Mouse (Mus musculus): ENCODE data around the gene Lingo3.

Gene Lingo3

DNA sequence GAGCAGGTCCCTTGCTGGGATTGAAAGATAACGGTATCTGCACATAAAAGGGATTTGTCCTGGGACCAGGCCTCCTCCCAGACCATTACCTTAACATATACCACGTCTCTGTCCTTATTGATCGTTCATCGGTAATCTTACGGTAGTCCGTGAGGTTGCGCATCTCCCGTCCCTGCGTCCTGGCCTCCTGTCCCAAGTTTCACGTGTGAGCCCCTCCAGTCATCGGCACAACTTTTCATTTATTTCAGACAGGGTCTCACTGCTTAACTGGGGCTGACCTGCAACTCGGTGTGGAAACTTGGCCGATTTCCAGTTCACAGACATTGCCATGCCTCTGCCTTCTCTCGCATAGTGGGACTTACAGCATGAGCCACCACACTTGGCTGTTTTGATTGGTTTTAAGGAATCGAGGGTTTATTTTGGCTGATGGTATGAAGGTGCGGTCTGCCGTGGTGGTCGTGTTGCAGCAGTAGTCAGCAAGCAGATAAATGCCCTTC is 44.7 kb downstream of the Lingo3 start:
- DNase-seq (ENCODE audit: low spot score): no peak

DNA sequence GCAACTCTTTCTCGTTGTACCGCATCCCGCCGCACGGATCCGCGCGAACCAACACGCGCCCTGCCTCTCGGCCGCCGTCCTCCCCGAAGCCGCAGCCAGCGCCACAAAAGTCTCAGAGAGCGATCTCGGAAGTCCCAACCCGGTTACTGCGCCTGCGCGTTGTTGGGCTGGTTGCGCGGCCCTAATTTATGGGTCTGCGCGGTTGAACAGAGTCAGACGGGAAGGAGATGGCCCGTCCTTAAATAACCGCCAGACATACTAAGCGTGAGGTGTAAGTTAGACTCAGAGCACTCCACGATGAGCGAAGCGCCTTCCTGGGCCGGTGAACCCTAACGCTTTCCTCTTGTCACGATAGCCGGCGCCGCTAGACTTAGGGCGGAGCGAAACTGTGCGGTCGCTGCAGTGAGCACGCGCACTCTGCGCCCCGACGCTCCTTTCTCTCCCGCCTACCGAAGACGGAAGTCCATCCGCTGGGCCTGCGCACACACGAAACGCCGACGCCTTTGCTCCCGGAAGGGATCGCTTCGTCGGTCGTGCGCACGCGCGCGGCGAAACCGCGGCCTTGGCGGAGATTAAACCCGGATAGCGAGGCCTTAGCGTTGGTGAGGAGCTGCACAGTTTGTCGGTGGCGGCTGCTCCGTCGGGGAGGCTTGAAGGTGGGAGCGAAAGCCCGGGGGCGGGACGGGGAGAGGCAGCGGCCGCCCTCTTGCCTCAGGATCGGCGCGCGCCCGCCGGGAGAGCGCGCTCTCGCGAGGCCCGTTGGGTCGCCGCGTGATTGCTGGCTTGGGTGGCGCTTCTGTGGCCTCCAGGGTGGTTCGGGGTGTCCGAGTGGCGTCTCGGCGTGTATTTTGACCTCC is 45.5 kb downstream of the Lingo3 start, which contains the start of the genes Sf3a2 and Plekhj1:
Gene Sf3a2 (plus strand): TSS at position 49 of the 857 bp plus-strand sequence.
Gene Plekhj1 (minus strand): TSS at position 477 of the 857 bp plus-strand sequence.
- peak; percentile 90 for DNase-seq (ENCODE audit: low spot score)

GRCm38 (mm10) chr10:80797186-80798149 is 46.4 kb downstream of the Lingo3 start:
- DNase-seq (ENCODE audit: low spot score): no peak

DNA sequence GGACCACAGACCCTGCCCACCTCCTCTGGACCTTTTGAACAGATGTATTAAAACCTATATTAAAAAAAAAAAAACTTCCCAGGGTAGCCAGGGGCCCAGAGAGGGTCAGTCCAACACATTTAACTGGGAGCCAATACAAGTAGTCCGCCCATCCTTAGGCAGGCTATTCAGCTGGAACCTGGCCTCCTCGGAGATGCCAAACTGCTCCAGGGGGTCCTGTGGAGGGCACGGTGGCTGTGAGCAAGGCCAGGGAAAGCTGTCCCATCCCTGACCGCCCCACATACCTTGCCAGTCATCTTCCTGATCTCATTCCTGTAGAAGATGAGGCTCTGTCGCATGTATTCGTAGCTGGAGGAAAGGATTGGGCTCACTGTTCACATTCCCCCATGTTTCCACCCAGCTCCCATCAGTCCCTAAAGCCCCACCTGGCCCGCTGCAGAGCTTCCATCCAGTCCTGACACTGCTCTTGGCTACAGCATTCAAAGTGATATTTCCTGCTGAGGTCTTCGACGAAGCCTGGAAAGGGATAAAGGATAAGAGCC is 47.5 kb downstream of the Lingo3 start:
- DNase-seq (ENCODE audit: low spot score): no peak

DNA sequence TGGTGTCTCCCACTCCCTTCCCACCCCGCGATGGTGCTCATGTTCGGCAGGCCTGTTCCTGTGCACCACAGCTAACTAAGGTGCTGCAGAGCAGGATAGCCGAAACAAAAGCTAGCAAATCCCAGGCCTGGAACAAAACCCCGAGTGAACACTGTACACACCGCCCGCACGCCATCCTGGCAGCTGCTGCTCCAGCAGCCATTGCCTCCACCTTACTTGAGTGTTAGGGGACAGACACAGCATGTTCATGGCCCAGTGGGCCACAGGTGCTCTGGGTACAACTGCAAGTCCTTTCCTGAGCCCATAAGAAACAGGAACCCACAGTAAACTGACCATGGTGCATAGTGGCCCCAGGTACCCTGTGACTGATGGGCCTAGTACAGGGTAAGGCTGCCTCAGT is 49.1 kb downstream of the Lingo3 start:
- no peak for DNase-seq (ENCODE audit: low spot score)

GRCm38 (mm10) chr10:80793803-80794202 is 50.0 kb downstream of the Lingo3 start:
- DNase-seq (ENCODE audit: low spot score): no peak

DNA sequence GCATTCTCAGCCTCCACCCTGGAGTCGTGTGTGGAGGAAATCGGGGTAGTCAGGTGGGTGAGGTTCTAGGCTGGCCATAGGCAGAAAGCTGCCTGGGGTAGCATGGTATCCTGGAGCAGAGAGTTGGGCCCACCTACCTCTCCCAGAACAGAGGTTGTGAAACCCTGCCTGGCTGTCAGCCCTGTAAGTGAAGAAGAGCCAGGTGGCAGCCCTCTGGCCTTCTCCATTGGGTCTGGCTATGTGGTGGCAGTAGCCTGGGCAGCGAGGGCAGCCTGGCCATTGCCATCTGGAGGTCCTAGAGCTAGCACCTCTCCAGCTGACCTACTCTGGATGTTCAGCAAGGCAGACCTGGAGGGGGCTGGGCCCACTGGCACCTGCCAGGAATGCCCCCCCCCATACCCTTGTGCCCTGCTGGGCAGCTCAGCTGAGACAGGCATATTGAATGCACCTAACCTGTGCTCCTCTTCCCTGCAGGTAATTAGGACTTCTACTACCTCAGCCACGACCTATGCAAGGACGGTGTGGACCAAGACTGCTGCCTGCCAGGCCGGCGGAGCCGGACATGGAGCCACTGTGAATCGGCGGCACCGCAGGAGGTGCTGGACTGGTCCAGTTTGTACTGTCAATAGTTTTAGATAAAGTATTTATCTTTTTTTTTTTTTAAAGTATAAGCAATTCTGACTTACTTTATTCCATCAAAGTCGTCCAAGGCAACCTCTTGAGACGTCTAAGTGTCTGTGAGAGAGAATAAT is 50.6 kb downstream of the Lingo3 start:
- no peak for DNase-seq (ENCODE audit: low spot score)

DNA sequence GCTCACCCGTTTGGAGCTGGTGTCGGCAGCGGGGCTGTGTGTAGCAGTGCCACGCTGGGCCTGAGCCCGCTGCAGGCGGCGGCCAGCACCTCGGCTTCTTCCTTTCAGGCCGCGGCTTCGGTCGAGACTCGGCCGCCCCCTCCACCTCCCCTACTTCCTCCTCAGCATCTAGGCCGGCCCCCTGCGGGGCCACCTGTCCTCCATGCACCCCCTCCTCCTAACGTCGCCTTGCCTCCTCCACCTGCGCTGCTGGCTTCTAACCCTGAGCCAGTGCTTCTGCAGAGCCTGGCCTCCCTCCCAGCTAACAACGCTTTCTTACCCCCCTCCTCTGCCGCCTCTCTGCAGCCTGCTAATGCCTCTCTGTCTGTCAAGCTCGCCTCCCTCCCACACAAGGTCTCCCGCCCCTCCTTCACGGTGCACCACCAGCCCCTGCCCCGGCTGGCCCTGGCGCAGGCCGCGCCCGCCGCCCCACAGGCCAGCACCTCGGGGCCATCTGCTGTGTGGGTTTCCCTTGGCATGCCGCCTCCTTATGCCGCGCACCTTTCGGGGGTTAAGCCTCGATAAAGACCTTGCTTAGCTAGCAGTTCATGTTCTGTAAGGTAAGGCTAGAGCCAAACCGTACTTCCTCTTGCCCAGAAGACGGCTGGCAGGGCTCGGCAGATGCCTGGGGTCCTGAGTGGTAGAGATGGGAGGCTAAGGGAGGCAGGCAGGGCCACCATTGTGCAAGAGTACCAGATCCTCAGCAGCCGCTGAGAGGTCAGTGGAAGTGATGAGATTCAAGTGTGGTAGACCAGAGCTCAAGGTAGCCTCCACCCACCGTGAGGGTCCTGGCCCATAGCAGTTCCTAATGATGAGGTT is 51.4 kb downstream of the Lingo3 start:
- DNase-seq (ENCODE audit: low spot score): no peak

GRCm38 (mm10) chr10:80791476-80792174 is 52.2 kb downstream of the Lingo3 start:
- no peak for DNase-seq (ENCODE audit: low spot score)

DNA sequence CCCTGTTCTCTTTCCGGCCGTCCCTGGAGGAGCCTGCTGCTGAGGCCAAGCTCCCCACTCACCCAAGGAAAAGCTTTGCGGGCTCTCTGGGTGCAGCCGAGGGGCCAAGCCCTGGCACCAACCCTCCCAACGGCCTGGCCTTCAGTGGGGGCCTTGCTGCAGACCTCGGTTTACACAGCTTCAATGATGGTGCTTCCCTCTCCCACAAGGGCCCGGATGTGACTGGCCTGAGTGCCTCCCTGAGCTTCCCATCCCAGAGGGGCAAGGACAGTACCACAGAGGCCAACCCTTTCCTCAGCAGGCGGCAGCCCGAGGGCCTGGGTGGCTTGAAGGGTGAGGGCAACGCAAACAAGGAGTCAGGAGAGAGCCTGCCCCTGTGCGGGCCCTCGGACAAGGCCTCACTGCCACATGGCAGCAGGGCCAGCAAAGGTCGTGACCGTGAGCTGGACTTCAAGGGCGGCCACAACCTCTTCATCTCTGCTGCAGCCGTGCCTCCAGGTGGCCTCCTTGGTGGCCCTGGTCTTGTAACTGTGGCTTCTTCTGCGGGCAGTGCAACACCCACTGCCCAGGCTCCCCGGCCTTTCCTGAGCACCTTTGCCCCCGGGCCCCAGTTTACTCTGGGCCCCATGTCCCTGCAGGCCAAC is 53.0 kb downstream of the Lingo3 start:
- DNase-seq (ENCODE audit: low spot score): no peak

DNA sequence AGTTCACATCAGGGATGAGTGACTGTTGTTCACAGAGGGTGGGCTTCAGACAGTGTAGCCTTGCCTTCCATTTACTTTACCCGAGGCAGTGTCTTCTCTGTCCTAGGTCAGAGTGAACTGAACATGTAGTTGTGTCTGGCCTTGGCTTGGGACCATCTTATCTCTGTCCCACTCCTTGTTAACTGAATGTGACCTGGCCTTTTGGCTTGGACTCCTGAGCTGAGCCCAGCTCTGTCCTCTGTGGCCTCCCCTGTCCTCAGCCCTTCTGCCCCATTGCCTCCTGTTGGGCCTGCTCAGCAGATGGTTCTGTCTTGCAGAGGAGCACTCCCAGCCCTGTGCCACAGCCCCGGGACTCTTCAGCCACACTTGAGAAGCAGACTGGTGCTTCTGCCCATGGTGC is 56.3 kb downstream of the Lingo3 start:
- no peak for DNase-seq (ENCODE audit: low spot score)

DNA sequence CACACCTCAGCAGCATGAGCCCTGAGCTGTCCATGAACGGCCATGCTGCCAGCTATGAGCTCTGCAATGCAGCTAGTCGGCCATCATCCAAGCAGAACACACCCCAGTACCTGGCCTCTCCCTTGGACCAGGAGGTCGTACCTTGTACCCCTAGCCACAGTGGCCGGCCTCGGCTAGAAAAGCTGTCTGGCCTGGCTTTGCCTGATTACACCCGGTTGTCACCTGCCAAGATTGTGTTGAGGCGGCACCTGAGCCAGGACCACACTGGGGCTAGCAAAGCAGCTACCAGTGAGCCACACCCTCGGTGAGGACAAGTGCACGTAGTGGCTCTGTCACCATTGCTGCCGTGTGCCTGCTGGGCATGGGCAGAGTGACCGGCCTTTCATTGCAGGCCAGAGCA is 57.9 kb downstream of the Lingo3 start:
- no peak for DNase-seq (ENCODE audit: low spot score)

DNA sequence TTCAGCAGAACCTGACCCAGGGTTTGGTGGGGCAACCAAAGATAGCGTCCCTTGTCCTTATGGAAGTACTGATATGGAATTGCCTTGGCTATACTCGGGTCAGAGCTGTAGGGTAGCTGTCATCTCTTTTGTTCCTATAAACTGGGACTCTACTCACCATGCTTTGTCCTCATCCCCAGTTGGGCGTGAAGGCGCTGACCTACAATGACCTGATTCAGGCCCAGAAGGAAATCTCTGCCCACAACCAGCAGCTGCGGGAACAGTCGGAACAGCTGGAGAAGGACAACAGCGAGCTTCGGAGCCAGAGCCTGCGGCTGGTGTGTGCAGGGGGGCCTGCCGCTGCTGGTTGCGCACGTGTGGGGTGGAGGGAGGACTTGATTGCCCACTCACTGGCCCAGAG is 59.0 kb downstream of the Lingo3 start:
- no peak for DNase-seq (ENCODE audit: low spot score)

DNA sequence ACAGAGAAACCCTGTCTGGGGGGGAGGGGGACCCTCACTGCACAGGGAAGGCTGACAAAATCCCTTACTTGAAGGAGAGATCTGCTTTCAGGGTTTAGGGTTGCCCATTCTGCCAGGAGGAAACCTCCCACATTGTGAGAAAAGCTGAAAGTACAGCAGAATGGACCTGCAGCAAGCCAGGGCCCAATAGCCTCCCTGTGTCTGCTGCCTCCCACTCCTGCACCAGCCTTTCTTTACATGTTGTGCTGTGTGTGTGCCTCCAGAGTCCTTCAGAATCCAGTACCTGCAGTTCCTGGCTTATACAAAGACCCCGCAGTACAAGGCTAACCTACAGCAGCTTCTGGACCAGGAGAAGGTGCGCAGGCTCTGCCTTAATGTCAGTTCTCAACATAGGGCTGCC is 59.5 kb downstream of the Lingo3 start:
- DNase-seq (ENCODE audit: low spot score): no peak
